Mouse (Mus musculus) midbrain, postnatal 0 days (tissue): ENCODE results near the gene Afg1l. TPM values are rescaled to one million over a fixed set of nuclear protein-coding genes. Genes with fewer than 3 reads are reported as not detected.

Experiments
- ATAC-seq: fragments of 200-750 bp; cut with Nextera tagmentation; 2 replicates; pipeline ENCODE4 v1.8.0; 2017; ENCODE audit warnings: moderate number of reproducible peaks, mild to moderate bottlenecking, moderate TSS enrichment, moderate library complexity; ENCODE audit not compliant: low FRiP score
- DNase-seq: peaks from one replicate; pipeline ENCODE4 v3.0.0-alpha.2; 2015; ENCODE audit warnings: low spot score
- H3K27ac ChIP-seq: fragments of 300-500 bp; sonication (generic); 2 replicates; pipeline ENCODE4 v1.5.1; 2014; ENCODE audit warnings: low read depth, mild to moderate bottlenecking, low read length, mixed read lengths
- H3K27me3 ChIP-seq: fragments of 300-500 bp; sonication (generic); 2 replicates; pipeline ENCODE4 v1.6.1; 2014; ENCODE audit warnings: low read length, control low read depth, mixed read lengths; ENCODE audit not compliant: insufficient read depth
- H3K36me3 ChIP-seq: fragments of 300-500 bp; sonication (generic); 2 replicates; pipeline ENCODE4 v1.6.1; 2014; ENCODE audit warnings: low read length, control low read depth, mixed read lengths; ENCODE audit not compliant: insufficient read depth
- H3K4me1 ChIP-seq: fragments of 300-500 bp; sonication (generic); 2 replicates; pipeline ENCODE4 v1.6.1; 2014; ENCODE audit warnings: mild to moderate bottlenecking, control low read depth, antibody characterized with exemption, low read length, mixed read lengths; ENCODE audit not compliant: insufficient read depth
- H3K4me2 ChIP-seq: fragments of 300-500 bp; sonication (generic); 2 replicates; pipeline ENCODE4 v1.6.1; 2014; ENCODE audit warnings: low read depth, mild to moderate bottlenecking, low read length, mixed read lengths; ENCODE audit not compliant: poor library complexity, severe bottlenecking
- H3K4me3 ChIP-seq: fragments of 300-500 bp; sonication (generic); 2 replicates; pipeline ENCODE4 v1.5.1; 2014; ENCODE audit warnings: low read depth, mild to moderate bottlenecking, low read length, moderate library complexity
- H3K9ac ChIP-seq: fragments of 300-500 bp; sonication (generic); replicated peaks from 2 replicates; pipeline ENCODE4 v1.6.1; 2014; ENCODE audit warnings: mild to moderate bottlenecking, low read length, moderate library complexity, mixed read lengths; ENCODE audit not compliant: poor library complexity, severe bottlenecking
- H3K9me3 ChIP-seq: fragments of 300-500 bp; sonication (generic); 2 replicates; pipeline ENCODE4 v1.6.1; 2016; ENCODE audit warnings: low read length, control low read depth
- CTCF ChIP-seq: IDR thresholded peaks from 2 replicates; pipeline ENCODE4 v1.5.1; 2016; ENCODE audit warnings: antibody characterized with exemption, mild to moderate bottlenecking
- WGBS: fragments of 180-500 bp; shearing (Covaris S2); extraction: QIAGEN DNeasy Blood & Tissue Kit; methylation state at CpG from one replicate; pipeline ENCODE4 v1.1.7; 2014; 5-methylcytosine and 5-hydroxymethylcytosine counted together
- polyA plus RNA-seq: library from polyadenylated mRNA; unstranded; fragments of >200 nt; fragmentation: Nextera tagmentation; extraction: Ambion mirVana; gene quantifications from 2 replicates; pipeline ENCODE4 v1.2.1, GENCODE M21; 2015
- total RNA-seq: library from RNA; depleted of rRNA; stranded (reverse); fragments of >200 nt; gene quantifications from 2 replicates; pipeline ENCODE4 v1.2.3, GENCODE M21; 2014; rRNA removed

Afg1l gene
- total RNA-seq (7.8 and 8.5 TPM in 2 replicates), polyA plus RNA-seq (5.8 and 6.6 TPM in 2 replicates)

- H3K4me1 ChIP-seq: no peaks in the 10 kb centered on the region; the same call in 1 of the 2 replicates
- TF ChIP-seq CTCF: peak; percentile 57
- WGBS: under 1% methylated on average over 29 of the region's 29 CpGs
- H3K27ac ChIP-seq: peak within 1 kb of the TSS; percentile 80
- H3K36me3 ChIP-seq: no peaks in the 10 kb centered on the region
- peak within 1 kb of the TSS; percentile 73 for H3K4me3 ChIP-seq
- peak within 1 kb of the TSS; percentile 86 for H3K9ac ChIP-seq
- H3K27me3 ChIP-seq: no peaks in the 10 kb centered on the region
- peak; percentile 93 for ATAC-seq
- peak; percentile 96 for DNase-seq
- peak within 1 kb of the TSS; percentile 93 for H3K4me2 ChIP-seq
- no peaks in the 10 kb centered on the region for H3K9me3 ChIP-seq
Measured at GRCm38 (mm10) chr10:42478341-42478720, at the start of gene Afg1l. Gene Afg1l, minus strand, starts transcription at chr10:42478565.

GRCm38 (mm10) chr10:42525682-42526081, 47.3 kb upstream of the Afg1l start:
- Histone ChIP-seq H3K4me3 (no peak overlapping the region), H3K27me3 (no peaks in the 10 kb centered on the region), H3K9ac (no peak overlapping the region), H3K27ac (no peak overlapping the region), H3K4me1 (no peaks in the 10 kb centered on the region), H3K4me2 (no peak overlapping the region), H3K9me3 (no peaks in the 10 kb centered on the region), H3K36me3 (peaks cover 16% of the 10 kb centered on the region; the same call in 1 of the 2 replicates)
- ATAC-seq: no peak
- no peak for DNase-seq
- 98% methylated on average over 3 of the region's 3 CpGs for WGBS
- TF ChIP-seq CTCF: no peak

GRCm38 (mm10) chr10:42523556-42524162, 45.3 kb upstream of the Afg1l start:
- Histone ChIP-seq H3K9ac (no peak overlapping the region), H3K27ac (no peak overlapping the region), H3K27me3 (no peaks in the 10 kb centered on the region), H3K36me3 (peaks cover 9% of the 10 kb centered on the region; the same call in 1 of the 2 replicates), H3K4me2 (no peak overlapping the region), H3K4me1 (no peaks in the 10 kb centered on the region), H3K9me3 (no peaks in the 10 kb centered on the region), H3K4me3 (no peak overlapping the region)
- no peak for TF ChIP-seq CTCF
- DNase-seq: no peak
- WGBS: 33% methylated on average over 11 of the region's 11 CpGs
- no peak for ATAC-seq

GRCm38 (mm10) chr10:42522912-42523311, 44.5 kb upstream of the Afg1l start:
- TF ChIP-seq CTCF: no peak
- no peak overlapping the region for H3K9ac ChIP-seq
- H3K27ac ChIP-seq: no peak overlapping the region
- H3K4me2 ChIP-seq: no peak overlapping the region
- WGBS: 38% methylated on average over 2 of the region's 2 CpGs
- ATAC-seq: no peak
- no peak overlapping the region for H3K4me3 ChIP-seq
- no peaks in the 10 kb centered on the region for H3K4me1 ChIP-seq
- no peaks in the 10 kb centered on the region for H3K27me3 ChIP-seq
- DNase-seq: no peak
- H3K9me3 ChIP-seq: no peaks in the 10 kb centered on the region
- 0 out of 2 replicates have a peak, but pooled peaks cover 4% of the 10 kb centered on the region for H3K36me3 ChIP-seq

- H3K9ac ChIP-seq: no peak overlapping the region
- ATAC-seq: no peak
- H3K27ac ChIP-seq: no peak overlapping the region
- no peaks in the 10 kb centered on the region for H3K4me1 ChIP-seq
- no peak for TF ChIP-seq CTCF
- 46% methylated on average over 5 of the region's 5 CpGs for WGBS
- no peak overlapping the region for H3K4me3 ChIP-seq
- no peak for DNase-seq
- H3K36me3 ChIP-seq: 0 out of 2 replicates have a peak, but pooled peaks cover 4% of the 10 kb centered on the region
- no peak overlapping the region for H3K4me2 ChIP-seq
- H3K27me3 ChIP-seq: no peaks in the 10 kb centered on the region
- no peaks in the 10 kb centered on the region for H3K9me3 ChIP-seq
Measured at GRCm38 (mm10) chr10:42521315-42521981, 43.1 kb upstream of the Afg1l start.

- Histone ChIP-seq H3K4me1 (no peaks in the 10 kb centered on the region), H3K36me3 (no peaks in the 10 kb centered on the region), H3K4me3 (no peak overlapping the region), H3K9ac (no peak overlapping the region), H3K27me3 (no peaks in the 10 kb centered on the region), H3K27ac (no peak overlapping the region), H3K4me2 (no peak overlapping the region), H3K9me3 (no peaks in the 10 kb centered on the region)
- ATAC-seq (no peak), DNase-seq (no peak)
- 80% methylated on average over 8 of the region's 8 CpGs for WGBS
- TF ChIP-seq CTCF: no peak
Measured at GRCm38 (mm10) chr10:42518363-42518762, 40.0 kb upstream of the Afg1l start.
